Mouse (Mus musculus) heart, embryonic 12.5 days (tissue): ENCODE data around the gene Ccdc28b. TPM values are rescaled to one million over a fixed set of nuclear protein-coding genes. Genes with fewer than 3 reads are reported as not detected.
A peak's percentile ranks its signal among the peaks of the same experiment; 100 is the strongest.

Experiments
- ATAC-seq: fragments of 200-750 bp; cut with Nextera tagmentation; 2 replicates; pipeline ENCODE4 v1.8.0; 2017; ENCODE audit warnings: moderate TSS enrichment, moderate library complexity; ENCODE audit not compliant: insufficient number of reproducible peaks, low FRiP score
- H3K27ac ChIP-seq: fragments of 300-500 bp; sonication (generic); 2 replicates; pipeline ENCODE4 v1.5.1; 2016; ENCODE audit warnings: mild to moderate bottlenecking, moderate library complexity; ENCODE audit not compliant: poor library complexity, severe bottlenecking
- H3K27me3 ChIP-seq: fragments of 300-500 bp; sonication (generic); replicated peaks from 2 replicates; pipeline ENCODE4 v1.6.1; 2016; ENCODE audit warnings: mild to moderate bottlenecking, moderate library complexity
- H3K36me3 ChIP-seq: fragments of 300-500 bp; sonication (generic); 2 replicates; pipeline ENCODE4 v1.6.1; 2016; ENCODE audit warnings: mild to moderate bottlenecking, moderate library complexity
- H3K4me1 ChIP-seq: fragments of 300-500 bp; sonication (generic); replicated peaks from 2 replicates; pipeline ENCODE4 v1.6.1; 2016; ENCODE audit warnings: mild to moderate bottlenecking
- H3K4me2 ChIP-seq: fragments of 300-500 bp; sonication (generic); 2 replicates; pipeline ENCODE4 v1.6.1; 2016; ENCODE audit warnings: mild to moderate bottlenecking, moderate library complexity
- H3K4me3 ChIP-seq: fragments of 300-500 bp; sonication (generic); 2 replicates; pipeline ENCODE4 v1.5.1; 2016; ENCODE audit warnings: mild to moderate bottlenecking
- H3K9ac ChIP-seq: fragments of 300-500 bp; sonication (generic); 2 replicates; pipeline ENCODE4 v1.6.1; 2016; ENCODE audit warnings: mild to moderate bottlenecking, moderate library complexity
- H3K9me3 ChIP-seq: fragments of 300-500 bp; sonication (generic); replicated peaks from 2 replicates; pipeline ENCODE4 v1.6.1; 2016; ENCODE audit warnings: mild to moderate bottlenecking, moderate library complexity
- WGBS: fragments of 180-500 bp; shearing (Covaris S2); methylation state at CpG from one replicate; pipeline ENCODE4 v1.1.7; 2016; 5-methylcytosine and 5-hydroxymethylcytosine counted together
- polyA plus RNA-seq: library from polyadenylated mRNA; unstranded; fragments of >200 nt; fragmentation: Nextera tagmentation; extraction: Ambion mirVana; gene quantifications from 2 replicates; pipeline ENCODE4 v1.2.1, GENCODE M21; 2016

Ccdc28b gene
- polyA plus RNA-seq, 1 experiment from 2014 or later: 44.2 TPM

DNA sequence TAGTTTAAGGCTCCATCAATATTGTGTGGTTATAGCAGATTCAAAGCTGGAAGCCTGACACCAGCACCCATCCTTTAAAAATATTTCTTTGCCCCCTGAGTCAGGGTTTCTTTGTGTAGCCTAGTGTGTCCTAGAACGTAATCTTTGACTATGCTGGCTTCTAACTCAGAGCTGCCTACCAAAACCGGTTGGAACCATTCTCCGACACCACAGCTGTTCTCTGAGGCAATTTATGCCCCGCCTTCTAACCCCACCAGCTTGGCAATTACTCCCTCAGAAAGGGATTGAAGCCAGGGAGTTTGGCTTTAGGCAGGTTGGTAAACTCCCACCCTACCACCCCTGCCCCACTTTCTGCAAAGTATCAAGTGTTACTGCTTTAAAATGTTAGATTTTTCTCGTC is 18.0 kb upstream of the Ccdc28b start:
- peaks cover 60% of the 10 kb centered on the region for H3K36me3 ChIP-seq
- no peak overlapping the region for H3K4me3 ChIP-seq
- peak overlapping the region; percentile 35; the same call in 1 of the 2 replicates for H3K4me2 ChIP-seq
- H3K4me1 ChIP-seq: peaks cover 27% of the 10 kb centered on the region
- no peaks in the 10 kb centered on the region for H3K27me3 ChIP-seq
- ATAC-seq: no peak
- no peaks in the 10 kb centered on the region for H3K9me3 ChIP-seq
- 64% methylated on average over 5 of the region's 5 CpGs for WGBS
- H3K27ac ChIP-seq: no peak overlapping the region
- no peak overlapping the region for H3K9ac ChIP-seq

DNA sequence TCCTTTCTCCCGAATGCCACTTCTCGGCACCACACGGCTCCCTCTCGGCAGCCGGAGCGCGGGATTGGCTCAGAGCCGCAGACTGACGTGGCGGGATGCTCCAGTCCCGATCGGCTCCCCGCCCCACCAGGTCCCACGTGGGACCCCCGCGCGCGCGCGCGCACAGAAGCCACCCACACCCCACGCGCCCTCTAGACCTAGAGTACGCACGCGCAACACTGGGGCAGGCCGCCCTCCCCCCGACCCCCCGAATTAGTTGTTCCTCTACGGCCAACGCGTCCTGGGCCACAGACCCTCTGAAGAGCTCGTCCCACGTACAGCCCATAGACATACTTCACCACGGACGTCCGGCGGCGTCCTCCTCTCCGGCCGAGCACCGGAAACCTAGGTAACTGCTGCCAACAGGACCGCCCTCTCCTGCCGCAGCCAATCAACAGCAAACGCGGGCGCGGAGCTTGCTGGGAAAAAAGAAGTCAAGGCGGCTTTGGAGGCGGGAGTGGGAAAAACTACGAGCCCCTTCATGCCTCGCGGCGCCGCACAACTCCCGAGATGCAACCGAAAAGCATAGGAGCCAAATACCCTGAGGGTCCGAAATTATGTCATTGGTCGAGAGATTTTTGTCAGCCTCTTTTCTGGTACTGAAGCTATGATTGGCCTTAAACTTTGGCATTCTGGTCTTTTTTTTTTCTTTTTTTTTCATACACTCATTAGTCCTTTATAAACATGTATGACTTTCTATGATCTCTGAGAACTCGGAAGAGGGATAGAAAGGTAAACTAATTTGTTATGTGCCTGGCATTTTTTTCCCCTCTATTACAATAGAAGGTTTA is 17.1 kb upstream of the Ccdc28b start, which contains the start of gene Txlna:
Gene Txlna, minus strand, starts transcription at position 428 of the 830 bp plus-strand sequence.
- H3K27ac ChIP-seq: peak within 1 kb of the TSS; percentile 84
- H3K4me1 ChIP-seq: peaks cover 27% of the 10 kb centered on the region
- H3K36me3 ChIP-seq: peaks cover 60% of the 10 kb centered on the region
- H3K27me3 ChIP-seq: no peaks in the 10 kb centered on the region
- peak; percentile 96 for ATAC-seq
- H3K4me3 ChIP-seq: peak within 1 kb of the TSS; percentile 77
- WGBS: under 1% methylated on average over 60 of the region's 60 CpGs
- H3K4me2 ChIP-seq: peak within 1 kb of the TSS; percentile 97
- no peaks in the 10 kb centered on the region for H3K9me3 ChIP-seq
- H3K9ac ChIP-seq: peak within 1 kb of the TSS; percentile 94

DNA sequence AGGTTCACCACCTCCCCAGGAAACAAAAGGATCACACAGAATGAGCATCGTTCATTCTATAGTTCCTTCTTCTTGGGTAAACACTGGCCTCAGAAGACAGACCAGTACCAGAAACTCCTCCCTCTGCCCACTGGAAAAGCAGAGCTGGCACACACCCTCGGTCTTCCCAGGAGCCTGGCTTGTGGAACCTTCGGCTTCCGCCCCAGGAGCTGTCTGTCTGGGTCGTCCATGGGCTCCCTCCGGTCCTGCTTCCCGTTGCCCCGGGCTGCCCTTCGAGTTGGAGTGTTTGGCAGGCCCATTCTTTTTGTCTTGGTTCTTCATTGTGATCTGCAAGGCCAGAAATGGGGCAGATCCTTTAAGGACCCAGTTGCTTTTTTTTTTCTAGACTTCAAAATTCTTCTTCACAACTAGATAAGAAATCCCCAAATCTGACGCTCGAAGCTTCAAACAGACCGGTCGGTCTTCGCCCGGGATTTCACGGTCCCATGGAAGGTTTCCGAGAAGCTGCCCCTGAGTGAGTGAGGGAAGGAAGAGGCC is 16.4 kb upstream of the Ccdc28b start:
- no peaks in the 10 kb centered on the region for H3K27me3 ChIP-seq
- no peaks in the 10 kb centered on the region for H3K9me3 ChIP-seq
- H3K27ac ChIP-seq: peak overlapping the region; percentile 84
- peak overlapping the region; percentile 77 for H3K4me3 ChIP-seq
- H3K4me1 ChIP-seq: peaks cover 27% of the 10 kb centered on the region
- WGBS: 6% methylated on average over 17 of the region's 17 CpGs
- peaks cover 59% of the 10 kb centered on the region for H3K36me3 ChIP-seq
- no peak for ATAC-seq
- H3K4me2 ChIP-seq: peak overlapping the region; percentile 97
- H3K9ac ChIP-seq: peak overlapping the region; percentile 94

DNA sequence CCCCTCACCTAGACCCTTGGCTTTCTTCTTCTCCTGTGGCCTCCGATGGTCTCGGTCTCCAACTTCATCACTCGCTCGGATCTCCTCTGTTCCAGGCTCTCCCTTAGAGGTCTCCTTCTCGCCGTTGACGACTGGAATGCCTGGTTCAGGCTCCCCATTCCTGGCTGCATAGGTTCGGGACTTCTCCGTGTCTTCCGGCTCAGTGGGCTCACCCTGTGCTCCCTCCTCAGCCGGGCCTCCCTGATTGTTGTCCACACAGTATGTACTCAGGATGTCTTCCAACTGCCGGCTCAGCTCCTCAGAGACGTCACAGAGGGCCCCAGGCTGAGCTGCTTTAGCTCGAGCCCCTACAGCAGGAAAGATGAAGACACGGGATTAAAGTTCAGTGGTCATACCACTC is 15.5 kb upstream of the Ccdc28b start:
- Histone ChIP-seq H3K9me3 (no peaks in the 10 kb centered on the region), H3K36me3 (peaks cover 59% of the 10 kb centered on the region), H3K9ac (peak overlapping the region; percentile 94), H3K27me3 (no peaks in the 10 kb centered on the region), H3K4me3 (peak overlapping the region; percentile 77), H3K4me1 (peaks cover 27% of the 10 kb centered on the region), H3K27ac (no peak overlapping the region), H3K4me2 (peak overlapping the region; percentile 97)
- ATAC-seq: no peak
- 84% methylated on average over 15 of the region's 15 CpGs for WGBS

DNA sequence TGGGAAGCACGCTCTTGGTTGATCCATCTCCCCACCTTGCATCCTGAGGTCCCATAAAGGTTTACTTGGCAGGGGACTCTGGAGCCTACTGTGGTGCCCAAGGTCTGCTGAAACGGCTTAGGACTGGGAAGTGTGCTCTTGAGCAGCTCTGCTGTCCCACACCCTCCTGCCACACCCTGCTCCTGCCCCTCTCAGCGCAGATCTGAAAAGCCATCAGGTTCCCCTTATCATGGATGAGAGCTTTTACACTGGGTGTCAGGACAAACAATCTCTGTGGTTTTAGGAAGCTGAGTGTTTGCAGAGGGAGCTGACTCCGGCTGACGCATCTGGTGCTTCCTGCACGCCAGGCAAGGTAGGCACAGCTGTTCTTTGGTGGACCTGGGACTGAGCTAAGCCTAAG is 10.1 kb upstream of the Ccdc28b start:
- no peak for ATAC-seq
- no peak overlapping the region for H3K4me3 ChIP-seq
- no peaks in the 10 kb centered on the region for H3K27me3 ChIP-seq
- H3K27ac ChIP-seq: no peak overlapping the region
- peaks cover 9% of the 10 kb centered on the region for H3K4me1 ChIP-seq
- H3K9ac ChIP-seq: no peak overlapping the region
- WGBS: 90% methylated on average over 6 of the region's 6 CpGs
- H3K36me3 ChIP-seq: peaks cover 96% of the 10 kb centered on the region
- H3K4me2 ChIP-seq: no peak overlapping the region
- H3K9me3 ChIP-seq: no peaks in the 10 kb centered on the region

DNA sequence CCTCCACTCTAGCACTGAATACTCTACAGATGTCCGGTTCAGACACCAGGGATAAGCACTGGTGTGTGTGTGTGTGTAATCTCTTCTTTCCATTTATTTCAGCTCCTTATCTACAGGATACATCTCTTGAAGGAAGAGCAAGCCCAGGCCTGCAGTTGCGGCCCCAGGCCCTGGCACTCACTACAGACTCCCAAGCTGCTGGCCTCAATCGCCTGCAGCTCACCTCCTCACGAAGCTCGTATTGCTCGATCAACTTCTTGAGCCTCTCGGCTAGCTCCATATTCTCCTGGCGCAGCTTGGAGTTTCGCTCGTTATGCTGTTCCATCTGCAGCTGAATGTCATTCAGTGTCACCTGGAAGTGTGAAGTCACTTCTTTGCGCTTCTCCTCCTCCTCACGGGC is 8.1 kb upstream of the Ccdc28b start:
- no peak for ATAC-seq
- no peaks in the 10 kb centered on the region for H3K4me1 ChIP-seq
- WGBS: 94% methylated on average over 12 of the region's 12 CpGs
- H3K4me2 ChIP-seq: no peak overlapping the region
- no peak overlapping the region for H3K9ac ChIP-seq
- H3K27ac ChIP-seq: no peak overlapping the region
- H3K4me3 ChIP-seq: no peak overlapping the region
- H3K36me3 ChIP-seq: peaks cover 98% of the 10 kb centered on the region
- H3K27me3 ChIP-seq: no peaks in the 10 kb centered on the region
- H3K9me3 ChIP-seq: no peaks in the 10 kb centered on the region

DNA sequence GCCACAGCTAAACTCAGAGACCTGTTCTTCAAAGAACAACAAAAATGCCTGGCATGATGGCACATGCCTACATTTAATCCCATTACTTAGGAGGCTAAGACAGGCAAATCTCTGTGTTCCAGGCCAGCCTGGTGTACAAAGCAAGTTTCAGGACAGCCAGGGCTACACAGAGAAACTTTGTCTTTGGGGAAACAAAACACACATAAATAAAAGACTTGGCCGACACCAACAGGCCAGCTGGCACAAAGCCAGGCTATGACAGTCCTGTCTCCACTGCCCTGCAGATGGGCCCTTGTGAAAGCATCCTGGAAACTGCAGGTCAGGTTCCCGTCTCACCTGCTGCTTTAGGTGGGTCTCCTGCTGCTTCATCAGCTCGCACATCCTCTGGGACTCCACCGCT is 7.2 kb upstream of the Ccdc28b start:
- H3K9me3 ChIP-seq: no peaks in the 10 kb centered on the region
- H3K27me3 ChIP-seq: no peaks in the 10 kb centered on the region
- H3K36me3 ChIP-seq: peaks cover 97% of the 10 kb centered on the region
- ATAC-seq: no peak
- H3K9ac ChIP-seq: no peak overlapping the region
- no peak overlapping the region for H3K4me3 ChIP-seq
- 83% methylated on average over 4 of the region's 4 CpGs for WGBS
- no peak overlapping the region for H3K4me2 ChIP-seq
- 0 out of 2 replicates have a peak, but pooled peaks cover 2% of the 10 kb centered on the region for H3K4me1 ChIP-seq
- no peak overlapping the region for H3K27ac ChIP-seq

DNA sequence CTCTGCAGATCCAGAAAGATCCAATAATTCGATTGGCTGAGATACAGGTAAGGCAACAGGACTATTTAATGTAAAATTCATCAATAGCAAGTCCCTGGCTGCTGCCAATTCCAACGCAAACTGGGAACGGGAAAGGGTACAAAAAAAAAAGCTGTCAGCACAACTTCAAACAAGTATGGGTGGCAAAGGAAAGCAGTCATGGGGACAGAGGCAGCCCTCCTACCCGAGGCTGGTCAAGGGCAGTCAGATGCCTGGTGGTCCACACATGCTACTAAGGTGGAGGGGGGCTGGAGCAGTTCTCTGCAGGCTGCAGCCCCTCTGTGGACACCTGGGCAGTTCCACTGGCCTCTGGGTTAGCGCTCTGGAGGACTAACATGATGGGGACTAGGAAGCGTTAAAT is 2.3 kb upstream of the Ccdc28b start:
- Histone ChIP-seq H3K9me3 (no peaks in the 10 kb centered on the region), H3K27ac (no peak overlapping the region), H3K4me2 (no peak overlapping the region), H3K4me1 (peaks cover 31% of the 10 kb centered on the region), H3K4me3 (no peak overlapping the region), H3K36me3 (peaks cover 52% of the 10 kb centered on the region), H3K27me3 (no peaks in the 10 kb centered on the region), H3K9ac (no peak overlapping the region)
- no peak for ATAC-seq
- WGBS: 76% methylated on average over 6 of the region's 6 CpGs

DNA sequence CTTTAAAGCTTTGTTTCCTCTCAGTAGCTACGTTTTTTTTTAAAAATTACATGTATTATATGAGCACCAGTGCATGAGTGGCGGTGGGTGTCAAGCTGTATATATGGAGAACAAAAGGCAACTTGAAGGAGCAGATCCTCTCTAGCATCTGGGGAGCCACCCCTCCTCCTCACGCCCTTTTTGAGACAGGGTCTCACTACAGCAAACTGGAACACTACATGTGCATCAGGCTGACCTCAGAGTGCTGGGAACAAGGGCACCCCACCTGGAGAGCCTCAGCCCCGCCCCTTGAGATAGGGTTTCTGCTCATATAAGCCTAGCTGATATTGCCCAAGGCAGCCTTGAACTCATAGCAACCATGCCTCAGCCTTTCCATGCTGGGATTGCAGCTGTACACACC is 1.7 kb upstream of the Ccdc28b start:
- Histone ChIP-seq H3K36me3 (peaks cover 51% of the 10 kb centered on the region), H3K4me1 (peaks cover 31% of the 10 kb centered on the region), H3K4me2 (peak overlapping the region; percentile 87), H3K27me3 (no peaks in the 10 kb centered on the region), H3K4me3 (no peak overlapping the region), H3K9ac (no peak overlapping the region), H3K27ac (no peak overlapping the region), H3K9me3 (no peaks in the 10 kb centered on the region)
- WGBS: 38% methylated on average over 4 of the region's 4 CpGs
- ATAC-seq: no peak

DNA sequence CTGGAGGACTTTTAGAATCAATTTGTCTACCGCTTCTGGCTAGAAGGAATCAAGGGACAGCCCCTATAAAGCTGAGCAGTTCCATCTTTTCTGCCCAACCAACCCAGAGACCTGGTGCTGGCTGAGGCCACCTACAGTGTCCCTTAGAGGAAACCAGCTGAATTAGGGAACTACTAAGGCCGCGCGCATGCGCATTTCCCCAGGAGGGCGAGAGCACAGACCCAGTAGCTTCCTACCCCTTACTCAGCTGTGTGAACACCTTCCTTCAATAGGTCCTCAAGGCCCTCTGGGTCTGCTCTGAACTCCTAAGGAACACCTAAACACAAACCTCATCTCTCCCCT is 1.3 kb upstream of the Ccdc28b start:
- Histone ChIP-seq H3K27ac (peak overlapping the region; percentile 78), H3K4me3 (peak overlapping the region; percentile 79), H3K9me3 (no peaks in the 10 kb centered on the region), H3K4me2 (peak overlapping the region; percentile 87), H3K4me1 (peaks cover 31% of the 10 kb centered on the region), H3K9ac (peak overlapping the region; percentile 48), H3K36me3 (peaks cover 46% of the 10 kb centered on the region), H3K27me3 (no peaks in the 10 kb centered on the region)
- 2% methylated on average over 6 of the region's 6 CpGs for WGBS
- ATAC-seq: peak; percentile 20; the same call in 1 of the 2 replicates

DNA sequence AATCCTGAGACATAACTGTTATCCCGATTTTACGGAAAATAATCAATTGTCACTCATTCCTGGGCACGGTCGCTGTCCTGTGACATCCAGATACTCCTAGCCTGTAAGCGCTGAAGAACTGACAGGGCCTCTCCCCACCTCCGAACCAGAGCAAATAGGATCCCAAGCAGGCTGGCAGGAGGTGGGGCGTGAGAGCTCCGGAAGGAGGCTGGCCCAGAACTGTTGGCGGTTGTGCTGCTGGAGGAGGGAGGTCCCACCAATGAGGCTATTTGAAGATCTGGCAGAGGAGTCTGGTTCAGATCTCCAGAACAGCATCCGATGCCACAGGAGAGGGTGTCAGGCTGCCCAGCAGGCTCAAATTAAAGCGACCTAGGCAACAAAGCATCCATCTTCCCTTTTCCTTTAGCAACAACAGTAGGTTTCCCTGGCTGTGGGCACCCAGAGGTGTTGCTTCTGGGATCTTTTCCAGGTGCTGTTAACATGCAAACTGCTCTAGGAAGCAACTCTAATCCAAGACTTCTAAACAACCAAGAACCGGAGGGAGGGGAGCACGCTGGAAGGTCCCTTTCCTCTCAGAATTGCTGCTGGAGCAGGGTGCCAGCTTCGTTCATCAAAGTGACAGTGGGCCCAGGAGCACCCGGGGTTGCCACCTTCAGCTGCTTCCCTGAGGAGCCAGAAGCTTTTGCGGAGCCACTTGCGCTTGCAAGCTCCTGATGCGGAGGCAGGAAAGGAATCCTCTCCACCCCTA is 708 bp upstream of the Ccdc28b start:
- peak; percentile 88 for ATAC-seq
- peak overlapping the region; percentile 87 for H3K4me2 ChIP-seq
- H3K27ac ChIP-seq: peak overlapping the region; percentile 89
- H3K9me3 ChIP-seq: no peaks in the 10 kb centered on the region
- 1% methylated on average over 18 of the region's 18 CpGs for WGBS
- H3K36me3 ChIP-seq: peaks cover 42% of the 10 kb centered on the region
- no peaks in the 10 kb centered on the region for H3K27me3 ChIP-seq
- H3K9ac ChIP-seq: peak overlapping the region; percentile 86
- H3K4me3 ChIP-seq: peak overlapping the region; percentile 79
- peaks cover 31% of the 10 kb centered on the region for H3K4me1 ChIP-seq
